Mouse (Mus musculus) liver, adult 2 months (tissue): ENCODE data around the gene Plppr5. TPM values are rescaled to one million over a fixed set of nuclear protein-coding genes. Genes with fewer than 3 reads are reported as not detected.

Experiments
- DNase-seq: peaks from one replicate; pipeline ENCODE4 v3.0.0-alpha.2; 2011; ENCODE audit warnings: low read depth, low spot score; ENCODE audit errors: extremely low read depth
- H3K27ac ChIP-seq: fragments of 200-500 bp; replicated peaks from 2 replicates; pipeline ENCODE4 v1.5.1; 2012; ENCODE audit warnings: low read depth, mild to moderate bottlenecking, control low read depth, inconsistent platforms, low read length; ENCODE audit not compliant: insufficient read depth
- H3K27me3 ChIP-seq: fragments of 200-500 bp; 2 replicates; pipeline ENCODE4 v1.6.1; 2012; ENCODE audit warnings: mild to moderate bottlenecking, moderate library complexity, low read length, inconsistent platforms; ENCODE audit not compliant: control insufficient read depth, insufficient read depth
- H3K36me3 ChIP-seq: fragments of 200-500 bp; 2 replicates; pipeline ENCODE4 v1.6.1; 2012; ENCODE audit warnings: low read length, inconsistent platforms; ENCODE audit not compliant: control insufficient read depth, insufficient read depth
- H3K4me1 ChIP-seq: fragments of 200-500 bp; 2 replicates; pipeline ENCODE4 v1.6.1; 2011; ENCODE audit warnings: low read length; ENCODE audit not compliant: control insufficient read depth, insufficient read depth
- H3K4me3 ChIP-seq: fragments of 200-500 bp; 2 replicates; pipeline ENCODE4 v1.5.1; 2011; ENCODE audit warnings: low read depth, mild to moderate bottlenecking, control low read depth, low read length, moderate library complexity; ENCODE audit not compliant: insufficient read depth
- H3K79me2 ChIP-seq: fragments of 200-500 bp; 2 replicates; pipeline ENCODE4 v1.6.1; 2012; ENCODE audit warnings: inconsistent platforms, mild to moderate bottlenecking, low read length, moderate library complexity; ENCODE audit not compliant: control insufficient read depth, insufficient read depth
- H3K9ac ChIP-seq: fragments of 200-500 bp; 2 replicates; pipeline ENCODE4 v1.6.1; 2012; ENCODE audit warnings: low read depth, mild to moderate bottlenecking, control low read depth, inconsistent platforms, low read length
- CTCF ChIP-seq: fragments of 200-500 bp; IDR thresholded peaks from 2 replicates; pipeline ENCODE4 v1.5.1; 2011; ENCODE audit warnings: low read depth, low read length, control low read depth
- POLR2A ChIP-seq: fragments of 200-500 bp; IDR thresholded peaks from 2 replicates; pipeline ENCODE4 v1.6.1; 2011; ENCODE audit warnings: low read length, control low read depth; ENCODE audit not compliant: insufficient read depth; ENCODE audit errors: extremely low read depth
- WGBS: fragments of 180-500 bp; shearing (Covaris S2); methylation state at CpG from one replicate; pipeline ENCODE4 v1.1.7; 2018; 5-methylcytosine and 5-hydroxymethylcytosine counted together
- polyA plus RNA-seq: library from polyadenylated mRNA; depleted of rRNA; stranded (reverse); fragments of >200 nt; gene quantifications from 2 replicates; pipeline ENCODE4 v1.2.3, GENCODE M21; 2012; rRNA removed
- total RNA-seq: library from RNA; depleted of rRNA; stranded (reverse); fragments of >200 nt; gene quantifications from 2 replicates; pipeline ENCODE4 v1.2.3, GENCODE M21; 2014; rRNA removed

Plppr5 gene
- total and polyA plus RNA-seq, 2 experiments: 0.05 to 0.18 TPM

GRCm38 (mm10) chr3:117729121-117730072, 154.8 kb downstream of the Plppr5 start:
- TF ChIP-seq POLR2A: no peak
- TF ChIP-seq CTCF: no peak
- 80% methylated on average over 9 of the region's 9 CpGs for WGBS
- DNase-seq: no peak

GRCm38 (mm10) chr3:117731545-117731944, 156.9 kb downstream of the Plppr5 start:
- TF ChIP-seq POLR2A (no peak), CTCF (no peak)
- no peaks in the 10 kb centered on the region for H3K4me1 ChIP-seq
- no peak overlapping the region for H3K9ac ChIP-seq
- 76% methylated on average over 3 of the region's 3 CpGs for WGBS
- H3K36me3 ChIP-seq: no peaks in the 10 kb centered on the region
- DNase-seq: no peak
- no peaks in the 10 kb centered on the region for H3K79me2 ChIP-seq
- no peaks in the 10 kb centered on the region for H3K27me3 ChIP-seq
- H3K4me3 ChIP-seq: no peak overlapping the region
- H3K27ac ChIP-seq: no peak overlapping the region

More at GRCm38 (mm10) chr3:117729121-117730072, 154.8 kb downstream of the Plppr5 start:
- H3K79me2 ChIP-seq: no peaks in the 10 kb centered on the region
- H3K36me3 ChIP-seq: no peaks in the 10 kb centered on the region
- H3K9ac ChIP-seq: no peak overlapping the region
- H3K27ac ChIP-seq: no peak overlapping the region
- H3K4me1 ChIP-seq: no peaks in the 10 kb centered on the region
- no peaks in the 10 kb centered on the region for H3K27me3 ChIP-seq
- H3K4me3 ChIP-seq: no peak overlapping the region

- WGBS: 81% methylated on average over 4 of the region's 4 CpGs
- no peak for DNase-seq
Measured at GRCm38 (mm10) chr3:117732661-117733060, 158.0 kb downstream of the Plppr5 start.

More at GRCm38 (mm10) chr3:117732661-117733060, 158.0 kb downstream of the Plppr5 start:
- no peak overlapping the region for H3K9ac ChIP-seq
- H3K4me3 ChIP-seq: no peak overlapping the region
- H3K27ac ChIP-seq: no peak overlapping the region
- TF ChIP-seq CTCF: no peak
- TF ChIP-seq POLR2A: no peak
- no peaks in the 10 kb centered on the region for H3K27me3 ChIP-seq
- no peaks in the 10 kb centered on the region for H3K36me3 ChIP-seq
- H3K4me1 ChIP-seq: no peaks in the 10 kb centered on the region
- H3K79me2 ChIP-seq: no peaks in the 10 kb centered on the region

Other genes with a start within 250 kb of the Plppr5 start
- under 0.01 TPM in 1 of 2 replicates, not detected in the other for gene Plppr4, start 214.0 kb upstream of the Plppr5 start, total RNA-seq
- gene Plppr4, start 214.0 kb upstream of the Plppr5 start, polyA plus RNA-seq: not detected in 2 replicates